Mouse (Mus musculus): ENCODE measurements around the gene Camsap2. TPM values are rescaled to one million over a fixed set of nuclear protein-coding genes. Genes with fewer than 3 reads are reported as not detected.

Gene Camsap2
- total and polyA plus RNA-seq, 2 experiments: 2.3 to 8.9 TPM

DNA sequence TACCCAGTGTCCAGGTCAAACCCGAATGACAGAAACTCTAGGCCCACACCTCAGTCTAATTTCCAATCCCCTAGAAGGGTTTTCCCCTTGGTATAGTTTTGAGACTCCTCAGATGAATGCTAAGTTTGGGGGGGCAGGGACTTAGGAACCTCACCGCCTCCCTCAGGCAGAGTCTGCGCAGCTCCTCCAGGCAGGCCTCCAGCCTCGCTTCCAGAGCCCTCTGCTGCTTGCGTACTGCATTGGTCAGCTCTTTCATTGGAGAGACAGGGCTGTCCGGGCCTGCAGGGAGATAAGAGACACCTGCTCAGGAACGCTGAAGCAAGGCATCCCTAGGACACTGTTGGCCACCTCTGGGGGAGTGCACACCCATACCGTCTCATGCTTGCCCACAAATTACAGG lies 119.3 kb downstream of the Camsap2 start:
- Histone ChIP-seq H3K36me3 (ENCODE audit: control insufficient read depth, insufficient read depth, low read length) (no peaks in the 10 kb centered on the region), H3K79me2 (ENCODE audit: control insufficient read depth, insufficient read depth, low read length) (no peaks in the 10 kb centered on the region), H3K4me1 (ENCODE audit: control insufficient read depth, insufficient read depth, low read length) (peaks cover 8% of the 10 kb centered on the region), H3K27ac (replicated peaks; ENCODE audit: insufficient read depth, low read depth, low read length) (no peak overlapping the region), H3K9ac (ENCODE audit: low read depth, low read length) (no peak overlapping the region), H3K27me3 (ENCODE audit: control insufficient read depth, insufficient read depth, low read length) (no peaks in the 10 kb centered on the region), H3K4me3 (ENCODE audit: insufficient read depth, low read depth, low read length) (no peak overlapping the region)
- TF ChIP-seq POLR2A (IDR thresholded peaks at IDR 0.05; ENCODE audit: extremely low read depth, insufficient read depth, low read length) (no peak), CTCF (IDR thresholded peaks at IDR 0.05; ENCODE audit: low read depth, low read length) (no peak)
- no peak for DNase-seq (ENCODE audit: extremely low read depth, low read depth, low spot score)
- 95% methylated on average over 8 of the region's 8 CpGs for WGBS

DNA sequence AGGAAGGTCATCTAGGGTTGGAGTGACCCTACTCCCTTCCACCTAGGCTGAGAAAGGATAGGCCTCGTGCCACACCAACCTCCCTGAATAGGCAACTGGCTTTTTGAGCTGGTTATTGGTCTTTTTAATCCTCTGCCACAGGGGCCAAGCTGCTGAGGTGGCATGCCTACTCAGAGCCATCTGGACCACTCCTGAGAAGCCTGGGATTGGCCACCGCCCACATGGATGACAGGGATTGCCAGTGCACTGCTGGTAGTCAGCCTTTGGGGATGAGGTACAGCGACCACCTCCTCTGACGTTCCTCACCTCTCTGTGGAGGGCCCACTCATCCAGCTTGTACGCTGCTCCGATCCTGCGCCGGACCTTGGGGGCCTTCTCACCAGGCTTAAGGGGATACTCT lies 120.1 kb downstream of the Camsap2 start:
- no peaks in the 10 kb centered on the region for H3K79me2 ChIP-seq (ENCODE audit: control insufficient read depth, insufficient read depth, low read length)
- DNase-seq (ENCODE audit: extremely low read depth, low read depth, low spot score): no peak
- no peaks in the 10 kb centered on the region for H3K27me3 ChIP-seq (ENCODE audit: control insufficient read depth, insufficient read depth, low read length)
- H3K9ac ChIP-seq (ENCODE audit: low read depth, low read length): no peak overlapping the region
- TF ChIP-seq POLR2A (IDR thresholded peaks at IDR 0.05; ENCODE audit: extremely low read depth, insufficient read depth, low read length): no peak
- no peak for TF ChIP-seq CTCF (IDR thresholded peaks at IDR 0.05; ENCODE audit: low read depth, low read length)
- peaks cover 8% of the 10 kb centered on the region for H3K4me1 ChIP-seq (ENCODE audit: control insufficient read depth, insufficient read depth, low read length)
- H3K27ac ChIP-seq (replicated peaks; ENCODE audit: insufficient read depth, low read depth, low read length): no peak overlapping the region
- H3K4me3 ChIP-seq (ENCODE audit: insufficient read depth, low read depth, low read length): no peak overlapping the region
- H3K36me3 ChIP-seq (ENCODE audit: control insufficient read depth, insufficient read depth, low read length): no peaks in the 10 kb centered on the region
- 97% methylated on average over 8 of the region's 8 CpGs for WGBS

DNA sequence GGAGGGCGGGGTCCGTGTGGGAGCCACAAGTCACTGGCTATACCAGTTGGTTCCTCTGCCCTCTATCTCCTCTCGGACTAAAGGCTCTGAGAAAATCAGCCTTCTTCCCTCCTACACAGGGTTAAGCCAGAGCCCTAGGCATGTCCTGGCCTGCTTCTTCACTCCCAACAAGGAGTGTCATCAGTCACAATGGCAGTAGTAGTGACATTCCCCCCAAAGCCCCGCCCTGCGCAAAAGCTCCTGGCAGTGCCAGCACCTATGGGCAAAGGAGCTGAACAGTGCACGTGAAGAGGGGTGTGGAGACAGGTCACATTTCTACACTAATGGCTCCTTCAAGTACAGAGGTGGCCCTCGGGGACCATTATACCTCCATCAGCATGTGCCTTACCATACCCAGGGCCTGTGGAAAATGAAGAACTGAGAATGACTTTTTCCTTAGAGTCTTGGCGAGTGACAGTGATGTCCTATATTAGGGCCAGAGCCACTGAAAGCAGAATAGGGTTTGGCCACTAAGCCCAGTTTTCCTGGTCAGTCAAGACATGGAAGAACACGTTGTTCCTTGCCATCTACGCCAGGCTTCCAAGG lies 122.1 kb downstream of the Camsap2 start:
- H3K4me3 ChIP-seq (ENCODE audit: insufficient read depth, low read depth, low read length): no peak overlapping the region
- 93% methylated on average over 10 of the region's 10 CpGs for WGBS
- H3K36me3 ChIP-seq (ENCODE audit: control insufficient read depth, insufficient read depth, low read length): no peaks in the 10 kb centered on the region
- no peaks in the 10 kb centered on the region for H3K27me3 ChIP-seq (ENCODE audit: control insufficient read depth, insufficient read depth, low read length)
- no peak overlapping the region for H3K27ac ChIP-seq (replicated peaks; ENCODE audit: insufficient read depth, low read depth, low read length)
- H3K9ac ChIP-seq (ENCODE audit: low read depth, low read length): no peak overlapping the region
- no peak for DNase-seq (ENCODE audit: extremely low read depth, low read depth, low spot score)
- H3K4me1 ChIP-seq (ENCODE audit: control insufficient read depth, insufficient read depth, low read length): peaks cover 5% of the 10 kb centered on the region
- no peaks in the 10 kb centered on the region for H3K79me2 ChIP-seq (ENCODE audit: control insufficient read depth, insufficient read depth, low read length)
- no peak for TF ChIP-seq CTCF (IDR thresholded peaks at IDR 0.05; ENCODE audit: low read depth, low read length)
- TF ChIP-seq POLR2A (IDR thresholded peaks at IDR 0.05; ENCODE audit: extremely low read depth, insufficient read depth, low read length): no peak

DNA sequence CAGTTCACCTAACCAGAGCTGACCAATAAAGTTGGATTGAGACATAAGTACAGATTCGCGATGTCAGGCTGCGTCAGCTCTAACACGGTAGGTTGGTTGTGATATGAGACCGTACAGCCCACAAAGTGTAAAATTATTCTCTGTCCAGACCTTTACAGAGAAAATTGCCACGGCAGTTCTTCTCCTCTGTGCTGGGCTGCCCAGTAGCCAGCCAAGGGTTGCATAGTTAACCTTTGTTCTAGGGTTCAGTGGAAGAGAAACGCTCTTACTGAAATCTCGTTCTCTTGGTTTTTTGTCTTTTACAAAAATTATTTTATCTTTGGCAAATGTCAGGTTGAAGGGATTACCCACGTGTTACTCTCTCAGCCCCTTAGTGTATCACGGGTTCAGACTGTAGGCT lies 123.5 kb downstream of the Camsap2 start:
- Histone ChIP-seq H3K9ac (ENCODE audit: low read depth, low read length) (no peak overlapping the region), H3K79me2 (ENCODE audit: control insufficient read depth, insufficient read depth, low read length) (no peaks in the 10 kb centered on the region), H3K27ac (replicated peaks; ENCODE audit: insufficient read depth, low read depth, low read length) (no peak overlapping the region), H3K4me1 (ENCODE audit: control insufficient read depth, insufficient read depth, low read length) (no peaks in the 10 kb centered on the region), H3K27me3 (ENCODE audit: control insufficient read depth, insufficient read depth, low read length) (no peaks in the 10 kb centered on the region), H3K4me3 (ENCODE audit: insufficient read depth, low read depth, low read length) (no peak overlapping the region), H3K36me3 (ENCODE audit: control insufficient read depth, insufficient read depth, low read length) (no peaks in the 10 kb centered on the region)
- TF ChIP-seq CTCF (IDR thresholded peaks at IDR 0.05; ENCODE audit: low read depth, low read length): no peak
- no peak for TF ChIP-seq POLR2A (IDR thresholded peaks at IDR 0.05; ENCODE audit: extremely low read depth, insufficient read depth, low read length)
- 67% methylated on average over 10 of the region's 10 CpGs for WGBS
- peak; percentile 10 for DNase-seq (ENCODE audit: extremely low read depth, low read depth, low spot score)

DNA sequence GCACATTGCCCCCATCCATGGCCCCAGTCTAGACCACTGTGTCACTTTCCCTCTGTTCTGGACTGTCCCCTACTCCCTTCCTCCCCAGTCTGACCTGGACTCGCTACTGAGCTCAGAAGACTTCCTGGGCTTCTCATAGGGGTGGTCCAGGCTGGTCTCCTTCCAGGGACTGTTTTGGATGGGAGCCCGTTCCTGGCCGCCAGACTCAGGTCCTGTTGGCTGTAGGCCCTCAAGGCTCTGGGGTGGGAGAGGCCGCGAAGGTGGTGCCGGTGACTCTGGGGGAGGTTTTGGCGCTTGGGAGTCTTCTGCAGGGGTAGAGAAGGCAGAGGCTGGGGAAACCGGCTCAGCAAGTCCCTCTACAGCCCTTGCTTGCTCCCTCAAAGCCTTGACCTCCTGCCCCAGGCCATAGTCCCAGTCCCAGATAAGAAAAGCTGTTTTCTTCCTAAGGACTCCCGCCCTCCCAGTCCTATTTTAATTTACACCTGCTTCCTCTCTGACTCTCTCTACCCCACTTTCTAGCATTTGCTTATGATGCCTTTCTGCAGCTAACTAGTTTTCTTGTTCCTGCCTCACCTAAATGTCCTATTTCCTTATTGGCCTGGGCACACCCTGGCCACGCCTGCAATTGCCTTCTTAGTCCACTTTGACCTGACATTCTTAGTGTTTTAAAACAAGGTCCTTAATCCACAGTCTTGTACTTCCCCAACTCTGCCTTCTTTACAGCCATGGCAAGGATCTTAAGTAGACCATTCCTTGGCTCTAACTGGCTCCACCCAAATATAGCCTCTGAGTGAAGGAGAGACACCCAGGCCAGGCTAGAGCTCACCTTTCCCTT lies 125.7 kb downstream of the Camsap2 start:
- Histone ChIP-seq H3K79me2 (ENCODE audit: control insufficient read depth, insufficient read depth, low read length) (no peaks in the 10 kb centered on the region), H3K36me3 (ENCODE audit: control insufficient read depth, insufficient read depth, low read length) (no peaks in the 10 kb centered on the region), H3K27me3 (ENCODE audit: control insufficient read depth, insufficient read depth, low read length) (no peaks in the 10 kb centered on the region), H3K4me1 (ENCODE audit: control insufficient read depth, insufficient read depth, low read length) (no peaks in the 10 kb centered on the region), H3K4me3 (ENCODE audit: insufficient read depth, low read depth, low read length) (no peak overlapping the region), H3K9ac (ENCODE audit: low read depth, low read length) (no peak overlapping the region), H3K27ac (replicated peaks; ENCODE audit: insufficient read depth, low read depth, low read length) (no peak overlapping the region)
- DNase-seq (ENCODE audit: extremely low read depth, low read depth, low spot score): no peak
- TF ChIP-seq CTCF (IDR thresholded peaks at IDR 0.05; ENCODE audit: low read depth, low read length): no peak
- 81% methylated on average over 10 of the region's 10 CpGs for WGBS

Other genes with a start within 250 kb of the Camsap2 start
- 0.74 and 0.94 TPM in 2 replicates for gene Kif21b, start 214.7 kb downstream of the Camsap2 start, total RNA-seq (2014; rRNA removed)
- 0.82 and 1.5 TPM in 2 replicates for gene Kif21b, start 214.7 kb downstream of the Camsap2 start, polyA plus RNA-seq (2012; rRNA removed)
- gene Mroh3, start 133.3 kb downstream of the Camsap2 start, total RNA-seq (2014; rRNA removed): not detected in 2 replicates
- not detected in 2 replicates for gene Mroh3, start 133.3 kb downstream of the Camsap2 start, polyA plus RNA-seq (2012; rRNA removed)
- gene Inava, start 111.8 kb downstream of the Camsap2 start, total RNA-seq (2014; rRNA removed): 0.07 TPM in 1 of 2 replicates, not detected in the other
- 0.07 and 0.10 TPM in 2 replicates for gene Inava, start 111.8 kb downstream of the Camsap2 start, polyA plus RNA-seq (2012; rRNA removed)
- gene Gpr25, start 85.2 kb downstream of the Camsap2 start, total RNA-seq (2014; rRNA removed): not detected in 2 replicates
- gene Gpr25, start 85.2 kb downstream of the Camsap2 start, polyA plus RNA-seq (2012; rRNA removed): 0.16 and 0.32 TPM in 2 replicates
- gene Ddx59, start 69.2 kb upstream of the Camsap2 start, total RNA-seq (2014; rRNA removed): 4.2 and 6.0 TPM in 2 replicates
- gene Ddx59, start 69.2 kb upstream of the Camsap2 start, polyA plus RNA-seq (2012; rRNA removed): 1.7 and 2.2 TPM in 2 replicates
- 0.07 and 0.09 TPM in 2 replicates for gene Kif14, start 120.2 kb upstream of the Camsap2 start, total RNA-seq (2014; rRNA removed)
- 0.02 TPM in 1 of 2 replicates, not detected in the other for gene Kif14, start 120.2 kb upstream of the Camsap2 start, polyA plus RNA-seq (2012; rRNA removed)

Measured in liver, adult 2 months (tissue).